In the genomic region with DNA sequence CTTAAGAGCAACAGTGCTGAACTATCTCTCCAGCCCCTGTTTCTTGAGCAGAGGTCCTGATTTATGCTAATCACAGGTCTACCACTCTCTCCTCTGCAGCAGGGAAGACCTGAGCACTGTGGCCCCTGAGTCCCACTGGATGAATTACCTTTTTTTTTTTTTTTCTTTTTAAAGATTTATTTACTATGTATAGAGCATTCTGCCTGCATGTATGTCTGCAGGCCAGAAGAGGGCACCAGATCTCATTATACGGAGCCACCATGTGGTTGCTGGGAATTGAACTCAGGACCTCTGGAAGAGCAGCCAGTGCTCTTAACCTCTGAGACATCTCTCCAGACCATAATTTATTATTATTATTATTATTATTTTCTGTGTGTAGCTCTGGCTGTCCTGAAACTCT, we compare ENCODE assay signal across 12 mouse cellular contexts. TPM values are rescaled to one million over a fixed set of nuclear protein-coding genes. Genes with fewer than 3 reads are reported as not detected.
DNase-seq lines count a peak whose midpoint lies in the region; ATAC-seq and TF ChIP-seq lines count a peak whose summit lies in the region.
"Had no signal": no experiment of that assay in that cellular context is flagged by ENCODE, and none has a peak within 500 bp of the region (broad histone marks: within the 10 kb centered on the region; RNA-seq: fewer than 3 reads in every experiment).

No protein-coding gene starts in this region.

- no peak overlapping the region for H3K9ac ChIP-seq in intestine, postnatal 0 days (ENCODE audit: low read depth, low read length)
- no peak overlapping the region for H3K9ac ChIP-seq in intestine, embryonic 16.5 days (ENCODE audit: low read depth, low read length)

- no peaks in the 10 kb centered on the region for H3K4me1 ChIP-seq in intestine, postnatal 0 days (replicated peaks; ENCODE audit: control insufficient read depth, insufficient read depth, low read length)
- H3K4me1 ChIP-seq in intestine, embryonic 16.5 days (ENCODE audit: control insufficient read depth, insufficient read depth, low read length): peaks cover 9% of the 10 kb centered on the region; the same call in 1 of the 2 replicates

- H3K9me3 ChIP-seq in intestine, postnatal 0 days (ENCODE audit: control insufficient read depth): no peaks in the 10 kb centered on the region
- no peaks in the 10 kb centered on the region for H3K9me3 ChIP-seq in intestine, embryonic 16.5 days (ENCODE audit: control insufficient read depth, low read length)

- H3K36me3 ChIP-seq in intestine, postnatal 0 days (ENCODE audit: control insufficient read depth, insufficient read depth): no peaks in the 10 kb centered on the region
- no peaks in the 10 kb centered on the region for H3K36me3 ChIP-seq in intestine, embryonic 16.5 days (ENCODE audit: control insufficient read depth, insufficient read depth, low read length)

- no peaks in the 10 kb centered on the region for H3K27me3 ChIP-seq in intestine, postnatal 0 days (replicated peaks; ENCODE audit: control insufficient read depth, insufficient read depth, low read length)
- no peaks in the 10 kb centered on the region for H3K27me3 ChIP-seq in intestine, embryonic 16.5 days (replicated peaks; ENCODE audit: control insufficient read depth, insufficient read depth, low read length)

- ATAC-seq in intestine, postnatal 0 days: no peak
- no peak for ATAC-seq in intestine, embryonic 16.5 days

- H3K4me2 ChIP-seq in intestine, postnatal 0 days (replicated peaks; ENCODE audit: low read depth): no peak overlapping the region
- no peak overlapping the region for H3K4me2 ChIP-seq in intestine, embryonic 16.5 days (ENCODE audit: low read depth, low read length)

- DNase-seq in retina, embryonic 14.5 days (ENCODE audit: low spot score): peak; percentile 35
- DNase-seq in retina, postnatal 1 day: no peak
- peak; percentile 56 for DNase-seq in R1 (ENCODE audit: low read depth, low spot score)
- peak; percentile 63 for DNase-seq in thymus, postnatal 4 days
- no peak for DNase-seq in left cerebral cortex, adult 18-20 months (ENCODE audit: low spot score in 2 of 2)
- DNase-seq: cerebellum, postnatal 36 days; gastrocnemius, postnatal 10 days; heart, postnatal 14 days had no signal

- 23% methylated on average over 1 of the region's 1 CpGs for WGBS in intestine, postnatal 0 days
- WGBS in intestine, embryonic 16.5 days: 28% methylated on average over 1 of the region's 1 CpGs

- H3K4me3 ChIP-seq in intestine, postnatal 0 days (ENCODE audit: low read depth, low read length): no peak overlapping the region
- no peak overlapping the region for H3K4me3 ChIP-seq in intestine, embryonic 16.5 days (ENCODE audit: low read length)
- H3K4me3 ChIP-seq: erythroblast, embryonic 14.5 days; myocyte had no signal

- H3K27ac ChIP-seq in intestine, postnatal 0 days (ENCODE audit: low read depth, low read length): no peak overlapping the region
- H3K27ac ChIP-seq in intestine, embryonic 16.5 days (ENCODE audit: low read length): no peak overlapping the region

- peak; percentile 68 for TF ChIP-seq CTCF in intestine, postnatal 0 days (IDR thresholded peaks at IDR 0.05; ENCODE audit: low read depth)

RNA-seq across cellular contexts. Expression of a gene that starts 15.4 kb away (rescaled TPM):
- polyA plus RNA-seq in intestine, postnatal 0 days (2015; fragmentation: Nextera tagmentation; extraction: Ambion mirVana): 9.3 and 9.6 TPM in 2 replicates
- polyA plus RNA-seq in intestine, embryonic 16.5 days (2015; fragmentation: Nextera tagmentation; extraction: Ambion mirVana): 27.8 and 33.4 TPM in 2 replicates
- 10 to 100 TPM; 27.5 to 29.9 TPM for total RNA-seq in left cerebral cortex, adult 18-20 months (2021)

RNA-seq across cellular contexts. Expression of a gene that starts 19.2 kb away (rescaled TPM):
- polyA plus RNA-seq in intestine, postnatal 0 days (2015; fragmentation: Nextera tagmentation; extraction: Ambion mirVana): 2.1 and 2.8 TPM in 2 replicates
- polyA plus RNA-seq in intestine, embryonic 16.5 days (2015; fragmentation: Nextera tagmentation; extraction: Ambion mirVana): 3.9 and 4.1 TPM in 2 replicates
- total RNA-seq in left cerebral cortex, adult 18-20 months (2021): 1 to 10 TPM; 5.3 to 6.0 TPM
- polyA plus RNA-seq: erythroblast, embryonic 14.5 days had no signal

RNA-seq across cellular contexts. Expression of a gene that starts 24.9 kb away (rescaled TPM):
- polyA plus RNA-seq in intestine, postnatal 0 days (2015; fragmentation: Nextera tagmentation; extraction: Ambion mirVana): 0.68 and 0.80 TPM in 2 replicates
- polyA plus RNA-seq in intestine, embryonic 16.5 days (2015; fragmentation: Nextera tagmentation; extraction: Ambion mirVana): 1.4 TPM in 2 replicates
- total RNA-seq in left cerebral cortex, adult 18-20 months (2021): 10 to 100 TPM; 15.9 to 17.0 TPM

RNA-seq across cellular contexts. Expression of a gene that starts 59.9 kb away (rescaled TPM):
- 32.3 and 34.1 TPM in 2 replicates for polyA plus RNA-seq in intestine, postnatal 0 days (2015; fragmentation: Nextera tagmentation; extraction: Ambion mirVana)
- polyA plus RNA-seq in intestine, embryonic 16.5 days (2015; fragmentation: Nextera tagmentation; extraction: Ambion mirVana): 64.3 and 66.2 TPM in 2 replicates
- 10 to 100 TPM; 22.6 to 23.3 TPM for total RNA-seq in left cerebral cortex, adult 18-20 months (2021)

Comparison
In these comparisons a context has a peak if more than half of its experiments do, and no peak if none do; other contexts are left out.
1. DNase-seq: peak in retina, embryonic 14.5 days (single experiment), R1 (single experiment) and thymus, postnatal 4 days (single experiment); none in retina, postnatal 1 day (single experiment) and left cerebral cortex, adult 18-20 months (0 of 2).